Mouse (Mus musculus) embryonic stem cell, embryonic (primary cell): ENCODE measurements around the gene Shtn1.

Experiments used
- CTCF ChIA-PET, 4 experiments: fragments of 300-600 bp in 2 of 4; fragments of 350-600 bp in 2 of 4; sonication (Branson Sonifier 250); formaldehyde crosslinking; loops; one replicate each; lab custom pipeline; 2022; ENCODE audit warnings: inconsistent platforms in 2 of 4; lab: Charles Lee
- POLR2A ChIA-PET, 4 experiments: fragments of 300-600 bp in 2 of 4; fragments of 350-600 bp in 2 of 4; sonication (Branson Sonifier 250); formaldehyde crosslinking; loops; one replicate each; lab custom pipeline; 2022; ENCODE audit warnings: antibody characterized with exemption in 4 of 4, inconsistent platforms in 1 of 4; lab: Charles Lee

Gene Shtn1

GRCm38 (mm10) chr19:58942841-58943828 lies 132.8 kb downstream of the Shtn1 start, which contains the start of the genes Eno4 and Hspa12a:
Gene Eno4, plus strand, starts transcription at chr19:58943425.
Gene Hspa12a, minus strand, starts transcription at chr19:58943654.
- ChIA-PET CTCF (interaction anchor here in 3 of 4 experiments (0.6 to 1.5 kb wide), 9 partner anchors 10 to 297 kb away, joined by 3 to 7 read pairs (median 4); no protein-coding TSS in a partner anchor), POLR2A (interaction anchor here (1.0 to 3.0 kb wide), 19 partner anchors 10 to 1638 kb away, joined by 3 to 14 read pairs (median 5); partner anchors contain the start of gene Cacul1 (in 1 of the 4))

- CTCF ChIA-PET = no interaction called here
- POLR2A ChIA-PET = interaction anchor here in 2 of 4 experiments (1.1 to 3.0 kb wide), 3 partner anchors 10 to 32 kb away, joined by 5 to 14 read pairs (median 7); partner anchors contain the start of genes Eno4 (in 2 of the 2) and Hspa12a (in 2 of the 2)
Measured at GRCm38 (mm10) chr19:58933062-58933461, 142.8 kb downstream of the Shtn1 start.

- CTCF ChIA-PET = interaction anchor here in 3 of 4 experiments (0.6 to 1.6 kb wide), 6 partner anchors 19 to 525 kb away, joined by 3 to 6 read pairs (median 3); no protein-coding TSS in a partner anchor
- POLR2A ChIA-PET = interaction anchor here in 3 of 4 experiments (0.9 to 3.0 kb wide), 5 partner anchors 9 to 37 kb away, joined by 3 to 14 read pairs (median 6); partner anchors contain the start of genes Eno4 (in 3 of the 3) and Hspa12a (in 3 of the 3)
Measured at GRCm38 (mm10) chr19:58931081-58931800, 144.7 kb downstream of the Shtn1 start.
